Mouse (Mus musculus) embryonic facial prominence, embryonic 12.5 days (tissue): ENCODE data around the gene Pecam1. TPM values are rescaled to one million over a fixed set of nuclear protein-coding genes. Genes with fewer than 3 reads are reported as not detected.
"Not testable (repeated sequence)": the region's sequence is repeated elsewhere in the genome, so short reads cannot be mapped to it uniquely, and the experiment has no call there.

Experiments used
- ATAC-seq: fragments of 200-750 bp; cut with Nextera tagmentation; 2 replicates; pipeline ENCODE4 v1.8.0; 2017; ENCODE audit not compliant: insufficient number of reproducible peaks, insufficient read depth, low FRiP score, low TSS enrichment
- H3K27ac ChIP-seq: fragments of 300-500 bp; sonication (generic); 2 replicates; pipeline ENCODE4 v1.5.1; 2016; ENCODE audit warnings: mild to moderate bottlenecking
- H3K27me3 ChIP-seq: fragments of 300-500 bp; sonication (generic); 2 replicates; pipeline ENCODE4 v1.6.1; 2016; ENCODE audit warnings: mild to moderate bottlenecking, moderate library complexity
- H3K36me3 ChIP-seq: fragments of 300-500 bp; sonication (generic); 2 replicates; pipeline ENCODE4 v1.6.1; 2016; ENCODE audit warnings: mild to moderate bottlenecking
- H3K4me1 ChIP-seq: fragments of 300-500 bp; sonication (generic); 2 replicates; pipeline ENCODE4 v1.6.1; 2016
- H3K4me2 ChIP-seq: fragments of 300-500 bp; sonication (generic); replicated peaks from 2 replicates; pipeline ENCODE4 v1.6.1; 2016; ENCODE audit warnings: mild to moderate bottlenecking, moderate library complexity
- H3K4me3 ChIP-seq: fragments of 300-500 bp; sonication (generic); 2 replicates; pipeline ENCODE4 v1.5.1; 2016; ENCODE audit warnings: mild to moderate bottlenecking
- H3K9ac ChIP-seq: fragments of 300-500 bp; sonication (generic); 2 replicates; pipeline ENCODE4 v1.6.1; 2016; ENCODE audit warnings: mild to moderate bottlenecking, moderate library complexity
- H3K9me3 ChIP-seq: fragments of 300-500 bp; sonication (generic); 2 replicates; pipeline ENCODE4 v1.6.1; 2016; ENCODE audit warnings: mild to moderate bottlenecking, moderate library complexity
- WGBS: fragments of 180-500 bp; shearing (Covaris S2); methylation state at CpG from one replicate; pipeline ENCODE4 v1.1.7; 2016; 5-methylcytosine and 5-hydroxymethylcytosine counted together
- polyA plus RNA-seq: library from polyadenylated mRNA; unstranded; fragments of >200 nt; fragmentation: Nextera tagmentation; extraction: Ambion mirVana; gene quantifications from 2 replicates; pipeline ENCODE4 v1.2.1, GENCODE M21; 2016

Pecam1 gene
- polyA plus RNA-seq, 1 experiment from 2014 or later = 30.5 TPM

DNA sequence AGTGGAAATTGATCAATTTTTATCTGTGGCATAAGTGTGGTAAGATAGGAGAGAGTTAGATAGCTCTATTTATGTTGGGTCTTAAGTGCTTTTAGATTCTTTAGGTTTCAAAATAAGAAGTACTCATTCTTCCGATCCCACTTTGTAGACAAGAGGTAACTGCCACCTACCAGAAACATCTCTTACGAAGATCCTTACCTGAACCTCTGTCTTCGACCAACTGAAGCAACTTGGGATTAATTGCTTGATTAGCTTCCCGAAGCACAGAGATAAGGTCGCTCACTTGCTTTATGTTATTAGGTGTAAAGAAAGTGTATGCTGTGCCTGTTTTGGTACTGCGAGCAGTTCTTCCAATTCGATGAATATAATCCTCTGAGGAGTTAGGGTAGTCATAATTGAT lies 31.8 kb upstream of the Pecam1 start:
- not testable (repeated sequence) for ATAC-seq, H3K27ac ChIP-seq, H3K9me3 ChIP-seq, H3K4me2 ChIP-seq, H3K27me3 ChIP-seq, H3K4me3 ChIP-seq, H3K9ac ChIP-seq
- Histone ChIP-seq H3K4me1 (peaks cover 17% of the 10 kb centered on the region), H3K36me3 (peaks cover 59% of the 10 kb centered on the region)
- WGBS = 93% methylated on average over 7 of the region's 7 CpGs

DNA sequence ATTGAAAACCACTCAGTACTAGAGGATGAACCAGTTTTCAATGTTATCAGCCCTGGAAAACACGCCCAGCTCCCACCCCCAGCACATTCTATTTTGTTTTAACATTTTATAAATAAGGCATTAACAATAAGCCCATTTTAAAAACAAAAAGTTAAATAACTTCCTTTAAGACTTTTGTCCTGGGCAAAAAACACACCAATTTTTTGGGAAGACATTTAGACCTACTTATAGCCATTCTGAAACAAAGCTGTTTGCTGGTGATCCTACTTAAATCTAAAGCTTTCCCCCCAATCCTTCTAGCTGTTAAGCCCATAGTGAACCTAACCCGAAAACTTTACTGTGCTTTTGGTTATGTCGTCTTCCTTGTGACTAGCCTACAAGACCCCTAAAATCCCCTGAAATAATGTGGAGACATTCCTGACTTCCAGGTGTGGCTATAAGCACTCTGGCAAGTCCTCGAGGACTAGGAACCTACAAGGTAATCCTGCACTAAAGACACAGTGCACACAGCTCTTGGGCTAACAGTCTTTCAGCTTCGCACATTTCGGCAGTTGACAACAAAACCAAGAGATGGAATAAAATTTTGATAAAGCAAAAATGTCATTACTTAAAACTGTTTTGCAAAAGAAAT lies 30.3 kb upstream of the Pecam1 start:
- H3K9ac ChIP-seq = no peak overlapping the region
- H3K27me3 ChIP-seq = no peaks in the 10 kb centered on the region
- H3K4me1 ChIP-seq = peaks cover 12% of the 10 kb centered on the region
- H3K9me3 ChIP-seq = no peaks in the 10 kb centered on the region
- 82% methylated on average over 6 of the region's 6 CpGs for WGBS
- no peak overlapping the region for H3K4me3 ChIP-seq
- ATAC-seq = no peak
- H3K4me2 ChIP-seq = no peak overlapping the region
- no peak overlapping the region for H3K27ac ChIP-seq
- peaks cover 60% of the 10 kb centered on the region for H3K36me3 ChIP-seq

DNA sequence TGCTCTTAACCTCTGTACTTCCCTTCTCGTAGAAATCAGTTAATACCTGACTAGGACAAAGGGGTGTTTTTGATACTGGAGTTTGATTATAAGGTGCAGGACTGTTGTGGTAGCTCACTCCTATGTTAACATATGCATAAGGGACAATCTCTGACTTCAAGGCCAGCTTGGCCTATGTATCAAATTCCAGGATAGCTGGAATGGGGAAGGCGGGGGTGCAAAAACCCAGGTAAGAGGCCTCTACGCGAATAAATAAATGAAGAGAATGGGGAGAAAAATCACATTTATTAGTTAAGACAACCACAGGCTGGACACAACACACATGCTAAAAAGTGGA lies 29.6 kb upstream of the Pecam1 start:
- Histone ChIP-seq H3K4me2 (no peak overlapping the region; the same call in 1 of the 2 replicates), H3K9me3 (no peaks in the 10 kb centered on the region), H3K4me3 (peak overlapping the region; percentile 66; the same call in 1 of the 2 replicates), H3K27me3 (no peaks in the 10 kb centered on the region), H3K4me1 (peaks cover 6% of the 10 kb centered on the region), H3K36me3 (peaks cover 57% of the 10 kb centered on the region), H3K27ac (peak overlapping the region; percentile 95; the same call in 1 of the 2 replicates), H3K9ac (0 out of 2 replicates have a peak overlapping the region, but pooled peaks have one; percentile 1)
- no peak for ATAC-seq
- 65% methylated on average over 4 of the region's 4 CpGs for WGBS

DNA sequence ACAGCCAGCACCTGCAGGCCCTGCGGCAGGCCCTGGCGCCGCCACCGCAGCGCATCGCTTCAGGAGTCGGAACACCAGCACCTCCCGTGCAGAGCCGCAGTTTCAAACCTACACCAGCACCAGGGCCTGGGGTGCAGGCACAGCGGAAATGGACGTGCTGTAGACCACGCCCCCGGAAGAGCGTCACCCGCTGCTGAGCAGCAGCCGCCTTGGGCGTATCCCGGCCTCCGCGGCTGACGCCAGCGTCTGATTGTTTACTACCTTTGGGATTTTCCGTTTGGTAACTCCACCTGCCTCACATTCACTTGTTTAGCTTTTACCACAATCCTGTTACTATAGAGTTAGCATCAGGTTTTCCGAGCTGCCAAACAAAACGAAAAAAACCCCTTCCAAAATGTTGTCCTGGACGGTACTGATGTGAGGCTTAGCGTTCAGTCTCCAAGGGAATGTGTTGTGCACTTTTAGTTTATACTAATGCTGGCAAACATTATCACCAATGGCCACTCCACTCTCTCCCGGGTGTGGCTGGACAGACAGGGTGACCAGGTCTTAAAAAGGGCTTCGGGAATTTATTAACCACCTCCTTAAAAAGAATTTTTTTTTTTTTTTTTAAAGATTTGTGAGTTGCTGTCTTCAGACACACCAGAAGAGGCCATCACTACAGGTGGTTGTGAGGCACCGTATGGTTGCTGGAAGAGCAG lies 29.1 kb upstream of the Pecam1 start, which contains the start of gene Polg2:
Polg2 (minus strand) TSS at position 150 of the 701 bp plus-strand sequence.
- Histone ChIP-seq H3K27me3 (no peaks in the 10 kb centered on the region), H3K9me3 (no peaks in the 10 kb centered on the region), H3K4me3 (peak within 1 kb of the TSS; percentile 66), H3K9ac (peak within 1 kb of the TSS; percentile 75), H3K4me2 (peak within 1 kb of the TSS; percentile 65), H3K36me3 (peaks cover 58% of the 10 kb centered on the region), H3K4me1 (peaks cover 6% of the 10 kb centered on the region), H3K27ac (peak within 1 kb of the TSS; percentile 95)
- WGBS = 3% methylated on average over 30 of the region's 30 CpGs
- peak; percentile 95 for ATAC-seq

DNA sequence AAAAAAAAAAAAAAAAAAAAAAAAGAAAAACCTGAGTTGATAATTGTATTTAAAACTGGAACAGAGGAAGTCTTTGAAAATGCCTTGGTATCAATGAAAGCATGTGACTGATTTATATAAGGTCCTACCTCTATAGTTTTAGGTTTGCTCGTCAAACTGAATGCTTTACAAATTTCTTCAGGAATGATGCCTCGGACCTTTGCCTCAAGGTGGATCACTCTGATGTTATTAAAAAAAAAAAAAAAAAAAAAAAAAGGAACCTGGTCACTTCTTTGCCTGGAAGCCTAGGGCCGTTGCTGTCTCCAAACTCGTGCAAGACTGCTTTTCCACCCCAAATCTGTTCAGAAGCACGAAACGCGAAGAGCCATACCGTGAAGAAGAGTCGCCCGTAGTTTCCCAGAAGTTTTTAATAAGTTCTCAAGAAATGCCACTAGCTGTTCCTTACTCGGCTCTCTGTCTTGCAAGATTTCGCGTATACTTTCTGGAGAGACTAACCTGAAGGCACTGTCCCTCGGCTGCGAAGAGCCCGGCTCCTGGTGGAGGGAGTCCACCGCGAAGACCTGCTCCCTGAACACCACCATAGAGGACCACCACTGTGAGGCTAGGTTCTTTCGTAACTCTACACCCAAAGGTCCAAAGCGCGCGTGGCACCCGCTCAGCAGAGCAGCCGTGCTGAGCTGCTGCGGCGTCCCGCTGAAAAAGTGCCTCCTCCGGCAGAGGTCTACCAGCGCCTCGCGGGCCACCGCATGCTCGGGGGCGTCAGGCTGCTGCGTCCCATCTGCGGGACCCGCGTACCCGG lies 28.4 kb upstream of the Pecam1 start:
- peak overlapping the region; percentile 75 for H3K9ac ChIP-seq
- no peaks in the 10 kb centered on the region for H3K9me3 ChIP-seq
- peak overlapping the region; percentile 66 for H3K4me3 ChIP-seq
- WGBS = 2% methylated on average over 39 of the region's 39 CpGs
- peaks cover 6% of the 10 kb centered on the region for H3K4me1 ChIP-seq
- peak overlapping the region; percentile 95 for H3K27ac ChIP-seq
- peak overlapping the region; percentile 65 for H3K4me2 ChIP-seq
- peak; percentile 75; the same call in 1 of the 2 replicates for ATAC-seq
- H3K36me3 ChIP-seq = peaks cover 58% of the 10 kb centered on the region
- no peaks in the 10 kb centered on the region for H3K27me3 ChIP-seq

DNA sequence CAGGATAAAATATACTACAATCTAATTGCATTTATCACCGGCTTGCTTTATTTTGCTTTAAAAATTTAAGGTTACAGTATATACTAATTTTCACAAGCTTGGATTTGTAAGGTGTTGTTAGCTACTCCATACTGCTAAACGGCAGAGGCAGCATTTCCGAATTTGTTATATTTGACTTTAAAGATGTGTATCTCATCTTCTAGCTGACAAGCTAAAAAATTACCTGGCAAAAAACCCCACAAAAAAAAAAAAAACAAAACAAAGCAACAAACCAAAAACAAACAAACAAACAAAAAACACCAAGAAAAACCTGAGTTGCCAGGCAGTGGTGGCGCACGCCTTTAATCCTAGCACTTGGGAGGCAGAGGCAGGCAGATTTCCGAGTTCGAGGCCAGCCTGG lies 27.7 kb upstream of the Pecam1 start:
- Histone ChIP-seq H3K27me3 (no peaks in the 10 kb centered on the region), H3K4me2 (peak overlapping the region; percentile 65), H3K36me3 (peaks cover 57% of the 10 kb centered on the region), H3K27ac (no peak overlapping the region), H3K4me1 (peaks cover 3% of the 10 kb centered on the region), H3K4me3 (peak overlapping the region; percentile 66), H3K9me3 (no peaks in the 10 kb centered on the region), H3K9ac (no peak overlapping the region)
- ATAC-seq = no peak
- WGBS = 93% methylated on average over 7 of the region's 7 CpGs

DNA sequence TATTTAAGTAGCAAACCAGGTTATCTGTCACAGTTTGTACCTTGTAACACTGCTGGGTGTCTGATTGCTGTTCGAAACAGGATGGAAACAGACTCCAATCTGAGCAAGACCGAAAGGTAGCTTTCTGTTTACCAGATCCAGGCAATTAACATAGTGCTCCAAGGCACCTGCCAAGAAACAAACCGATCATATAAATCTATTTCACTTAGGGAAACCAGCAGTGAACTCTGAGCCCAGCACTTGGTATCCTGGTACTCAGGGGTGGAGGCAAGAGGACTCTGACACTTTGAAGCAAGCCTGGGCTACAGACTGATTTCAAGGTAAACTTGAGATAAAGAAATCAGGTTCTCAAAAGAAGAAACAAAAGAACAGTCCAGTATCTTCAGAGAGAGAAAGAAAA lies 27.0 kb upstream of the Pecam1 start:
- ATAC-seq = no peak
- 90% methylated on average over 3 of the region's 3 CpGs for WGBS
- no peaks in the 10 kb centered on the region; the same call in 1 of the 2 replicates for H3K4me1 ChIP-seq
- peaks cover 57% of the 10 kb centered on the region for H3K36me3 ChIP-seq
- H3K4me3 ChIP-seq = no peak overlapping the region
- H3K9me3 ChIP-seq = no peaks in the 10 kb centered on the region
- H3K27ac ChIP-seq = no peak overlapping the region
- no peak overlapping the region for H3K4me2 ChIP-seq
- H3K27me3 ChIP-seq = no peaks in the 10 kb centered on the region
- no peak overlapping the region for H3K9ac ChIP-seq

DNA sequence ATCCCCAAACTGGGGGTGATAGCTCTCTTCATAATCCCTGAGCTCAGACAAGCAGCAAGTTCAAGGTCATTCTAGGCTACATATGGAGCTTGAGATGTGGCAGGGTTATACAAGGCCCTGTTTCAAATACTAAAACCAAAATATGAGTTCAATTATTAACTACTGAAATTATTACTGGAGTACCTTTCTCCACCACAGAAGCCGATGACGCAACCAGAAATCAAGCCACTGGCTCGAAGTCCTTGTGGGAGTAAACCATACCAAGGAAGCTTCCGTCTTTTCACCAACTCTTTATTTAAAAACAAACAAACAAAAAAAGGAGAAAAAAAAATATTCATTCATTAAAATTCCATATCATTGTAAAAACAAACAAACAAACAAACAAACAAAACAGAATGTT lies 26.5 kb upstream of the Pecam1 start:
- peaks cover 57% of the 10 kb centered on the region for H3K36me3 ChIP-seq
- H3K27ac ChIP-seq = no peak overlapping the region
- no peak overlapping the region for H3K4me3 ChIP-seq
- no peak for ATAC-seq
- WGBS = 91% methylated on average over 4 of the region's 4 CpGs
- H3K9me3 ChIP-seq = no peaks in the 10 kb centered on the region
- H3K4me2 ChIP-seq = no peak overlapping the region
- no peaks in the 10 kb centered on the region for H3K27me3 ChIP-seq
- H3K4me1 ChIP-seq = no peaks in the 10 kb centered on the region; the same call in 1 of the 2 replicates
- H3K9ac ChIP-seq = no peak overlapping the region

DNA sequence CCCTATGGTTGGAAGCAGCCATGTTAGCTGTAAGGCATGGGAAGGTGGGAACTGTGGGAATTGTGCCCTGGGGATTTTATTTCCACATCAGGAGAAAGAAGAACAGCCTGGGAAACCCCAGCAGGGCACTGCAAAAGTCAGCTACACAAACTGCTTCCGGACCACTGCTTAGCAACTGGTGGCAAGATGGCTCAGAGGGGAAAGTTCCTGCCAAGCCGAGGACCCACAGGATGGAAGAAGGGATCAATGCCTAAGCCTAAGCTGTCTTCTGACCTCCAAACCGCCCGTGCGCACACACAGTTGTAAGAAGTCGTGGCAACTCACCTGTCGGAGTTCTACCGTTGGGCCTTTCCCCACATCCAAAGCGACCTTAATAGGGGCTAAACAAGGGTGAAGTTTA lies 22.6 kb upstream of the Pecam1 start:
- no peaks in the 10 kb centered on the region for H3K9me3 ChIP-seq
- H3K4me3 ChIP-seq = no peak overlapping the region
- H3K4me1 ChIP-seq = no peaks in the 10 kb centered on the region; the same call in 1 of the 2 replicates
- ATAC-seq = no peak
- H3K36me3 ChIP-seq = peaks cover 70% of the 10 kb centered on the region
- H3K4me2 ChIP-seq = no peak overlapping the region
- no peaks in the 10 kb centered on the region for H3K27me3 ChIP-seq
- WGBS = 91% methylated on average over 9 of the region's 9 CpGs
- no peak overlapping the region for H3K27ac ChIP-seq
- no peak overlapping the region for H3K9ac ChIP-seq

DNA sequence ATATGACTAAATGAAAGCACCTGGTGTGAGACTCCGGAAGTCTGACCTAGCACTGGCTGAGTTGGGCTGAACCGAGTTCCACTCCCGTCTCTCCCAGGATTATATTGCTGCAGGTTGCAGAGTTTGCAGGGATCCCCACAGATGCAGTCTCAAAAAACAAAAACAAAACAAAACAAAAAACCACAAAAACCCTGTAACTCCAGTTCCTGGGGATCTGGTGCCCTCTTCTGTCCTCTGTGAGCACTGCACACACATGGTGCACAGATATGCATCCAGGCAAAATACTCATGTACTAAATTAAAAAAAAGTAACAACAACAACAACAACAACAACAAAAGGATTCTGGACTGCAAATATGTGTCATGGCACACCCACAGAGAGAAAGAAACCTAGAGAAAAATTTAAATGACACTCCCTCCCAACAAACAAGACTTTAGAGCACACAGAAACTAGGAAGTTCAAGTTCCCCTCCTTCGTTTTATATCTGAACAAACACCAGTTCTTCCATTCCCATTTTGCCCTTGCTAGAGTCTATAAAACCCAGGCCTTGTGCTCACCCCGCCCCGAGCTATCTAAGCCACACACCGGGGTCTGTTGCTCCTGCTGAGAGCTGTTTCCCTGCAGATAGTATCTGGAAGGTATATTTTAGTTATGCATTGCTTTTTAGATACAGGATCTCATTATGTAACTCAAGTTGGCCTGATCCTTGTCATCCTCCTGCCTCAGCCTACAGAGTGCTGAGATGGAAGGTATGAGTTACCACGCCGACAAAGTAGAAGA lies 20.0 kb upstream of the Pecam1 start:
- peaks cover 84% of the 10 kb centered on the region for H3K36me3 ChIP-seq
- 94% methylated on average over 9 of the region's 9 CpGs for WGBS

DNA sequence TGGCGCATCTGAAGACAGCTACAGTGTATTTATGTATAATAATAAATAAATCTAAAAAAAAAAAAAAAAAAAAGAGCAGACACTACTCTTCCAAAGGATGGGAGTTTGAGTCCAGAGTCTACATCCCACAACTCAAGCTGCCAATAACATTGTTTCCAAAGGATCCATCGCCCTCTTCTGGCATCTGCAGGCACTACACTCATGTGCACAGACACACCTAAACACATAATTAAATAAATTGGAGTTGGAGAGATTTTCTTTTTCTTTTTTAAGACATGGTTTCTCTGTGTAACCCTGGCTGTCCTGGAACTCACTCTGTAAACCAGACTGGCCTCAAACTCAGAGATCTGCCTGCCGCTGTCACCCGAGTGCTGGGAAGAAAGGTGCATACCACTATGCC lies 17.1 kb upstream of the Pecam1 start:
- ATAC-seq = no peak
- H3K9ac ChIP-seq = no peak overlapping the region
- H3K4me2 ChIP-seq = no peak overlapping the region
- H3K4me1 ChIP-seq = peaks cover 8% of the 10 kb centered on the region
- no peak overlapping the region for H3K27ac ChIP-seq
- peaks cover 61% of the 10 kb centered on the region for H3K36me3 ChIP-seq
- 90% methylated on average over 4 of the region's 4 CpGs for WGBS
- no peaks in the 10 kb centered on the region for H3K9me3 ChIP-seq
- H3K27me3 ChIP-seq = no peaks in the 10 kb centered on the region
- H3K4me3 ChIP-seq = no peak overlapping the region

More for the DNA sequence above, 20.0 kb upstream of the Pecam1 start:
- H3K9me3 ChIP-seq = no peaks in the 10 kb centered on the region
- H3K27me3 ChIP-seq = no peaks in the 10 kb centered on the region
- H3K27ac ChIP-seq = no peak overlapping the region
- H3K4me1 ChIP-seq = no peaks in the 10 kb centered on the region
- H3K4me2 ChIP-seq = no peak overlapping the region
- H3K4me3 ChIP-seq = no peak overlapping the region
- no peak overlapping the region for H3K9ac ChIP-seq
- no peak for ATAC-seq
